Mouse (Mus musculus) midbrain, embryonic 13.5 days (tissue): ENCODE measurements around the gene Tbl3. TPM values are rescaled to one million over a fixed set of nuclear protein-coding genes. Genes with fewer than 3 reads are reported as not detected.

ENCODE experiments used
- ATAC-seq: fragments of 200-750 bp; cut with Nextera tagmentation; 2 replicates; pipeline ENCODE4 v1.8.0; 2017; ENCODE audit warnings: mild to moderate bottlenecking, moderate TSS enrichment, moderate library complexity
- H3K27ac ChIP-seq: fragments of 300-500 bp; sonication (generic); 2 replicates; pipeline ENCODE4 v1.5.1; 2015; ENCODE audit warnings: inconsistent platforms, mild to moderate bottlenecking, moderate library complexity
- H3K27me3 ChIP-seq: fragments of 300-500 bp; sonication (generic); 2 replicates; pipeline ENCODE4 v1.6.1; 2015; ENCODE audit warnings: mild to moderate bottlenecking, inconsistent platforms
- H3K36me3 ChIP-seq: fragments of 300-500 bp; sonication (generic); 2 replicates; pipeline ENCODE4 v1.6.1; 2015; ENCODE audit warnings: mild to moderate bottlenecking, inconsistent platforms
- H3K4me1 ChIP-seq: fragments of 300-500 bp; sonication (generic); replicated peaks from 2 replicates; pipeline ENCODE4 v1.6.1; 2015; ENCODE audit warnings: inconsistent platforms
- H3K4me2 ChIP-seq: fragments of 300-500 bp; sonication (generic); replicated peaks from 2 replicates; pipeline ENCODE4 v1.6.1; 2015; ENCODE audit warnings: moderate library complexity, mild to moderate bottlenecking, inconsistent platforms
- H3K4me3 ChIP-seq: fragments of 300-500 bp; sonication (generic); replicated peaks from 2 replicates; pipeline ENCODE4 v1.5.1; 2015; ENCODE audit warnings: mild to moderate bottlenecking, inconsistent platforms
- H3K9ac ChIP-seq: fragments of 300-500 bp; sonication (generic); replicated peaks from 2 replicates; pipeline ENCODE4 v1.6.1; 2015; ENCODE audit warnings: mild to moderate bottlenecking, inconsistent platforms
- H3K9me3 ChIP-seq: fragments of 300-500 bp; sonication (generic); 2 replicates; pipeline ENCODE4 v1.6.1; 2016; ENCODE audit warnings: mild to moderate bottlenecking, inconsistent platforms
- WGBS: fragments of 180-500 bp; shearing (Covaris S2); methylation state at CpG from one replicate; pipeline ENCODE4 v1.1.7; 2015; 5-methylcytosine and 5-hydroxymethylcytosine counted together
- polyA plus RNA-seq: library from polyadenylated mRNA; unstranded; fragments of >200 nt; fragmentation: Nextera tagmentation; extraction: Ambion mirVana; gene quantifications from 2 replicates; pipeline ENCODE4 v1.2.1, GENCODE M21; 2015

Gene Tbl3
- polyA plus RNA-seq, 1 experiment from 2014 or later = 84.3 TPM

DNA sequence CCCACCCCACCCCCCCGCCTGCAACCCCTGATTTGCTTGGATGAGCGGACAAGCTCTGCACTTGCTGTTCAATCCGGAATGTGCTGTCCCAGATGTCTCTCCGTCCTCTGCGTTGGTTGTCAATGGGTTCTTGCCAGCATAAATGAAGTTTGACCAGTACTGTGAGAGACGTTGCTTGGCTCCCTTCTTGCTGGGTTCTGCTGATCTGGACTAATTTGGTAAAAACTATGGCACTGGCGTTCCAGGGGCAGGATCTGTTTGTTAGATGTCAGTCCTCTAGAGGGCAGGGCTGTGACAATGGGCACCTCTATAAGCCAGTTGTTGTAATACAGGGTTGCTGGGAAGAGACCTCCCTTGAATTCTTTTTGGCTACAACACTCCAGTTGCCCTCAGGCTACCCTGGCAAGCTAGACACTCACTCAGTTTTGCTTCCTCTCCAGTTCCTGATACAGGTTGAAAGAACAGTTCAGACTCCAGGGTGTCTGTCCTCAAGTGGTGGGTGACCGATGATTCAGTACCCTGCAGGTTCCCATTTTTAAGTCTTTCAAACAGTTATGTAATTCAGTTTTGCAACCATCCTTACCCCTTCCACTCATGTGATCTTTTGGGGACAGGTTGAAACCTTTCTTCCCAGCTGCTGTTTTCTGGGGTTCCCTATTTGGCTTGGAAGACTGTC, 29.8 kb upstream of the Tbl3 start:
- H3K27me3 ChIP-seq = peaks cover 7% of the 10 kb centered on the region; the same call in 1 of the 2 replicates
- H3K9me3 ChIP-seq = no peaks in the 10 kb centered on the region
- peak overlapping the region; percentile 57; the same call in 1 of the 2 replicates for H3K9ac ChIP-seq
- H3K27ac ChIP-seq = no peak overlapping the region
- peaks cover 15% of the 10 kb centered on the region for H3K4me1 ChIP-seq
- 24% methylated on average over 8 of the region's 8 CpGs for WGBS
- H3K4me3 ChIP-seq = peak overlapping the region; percentile 52
- ATAC-seq = no peak
- no peaks in the 10 kb centered on the region for H3K36me3 ChIP-seq
- H3K4me2 ChIP-seq = peak overlapping the region; percentile 81

DNA sequence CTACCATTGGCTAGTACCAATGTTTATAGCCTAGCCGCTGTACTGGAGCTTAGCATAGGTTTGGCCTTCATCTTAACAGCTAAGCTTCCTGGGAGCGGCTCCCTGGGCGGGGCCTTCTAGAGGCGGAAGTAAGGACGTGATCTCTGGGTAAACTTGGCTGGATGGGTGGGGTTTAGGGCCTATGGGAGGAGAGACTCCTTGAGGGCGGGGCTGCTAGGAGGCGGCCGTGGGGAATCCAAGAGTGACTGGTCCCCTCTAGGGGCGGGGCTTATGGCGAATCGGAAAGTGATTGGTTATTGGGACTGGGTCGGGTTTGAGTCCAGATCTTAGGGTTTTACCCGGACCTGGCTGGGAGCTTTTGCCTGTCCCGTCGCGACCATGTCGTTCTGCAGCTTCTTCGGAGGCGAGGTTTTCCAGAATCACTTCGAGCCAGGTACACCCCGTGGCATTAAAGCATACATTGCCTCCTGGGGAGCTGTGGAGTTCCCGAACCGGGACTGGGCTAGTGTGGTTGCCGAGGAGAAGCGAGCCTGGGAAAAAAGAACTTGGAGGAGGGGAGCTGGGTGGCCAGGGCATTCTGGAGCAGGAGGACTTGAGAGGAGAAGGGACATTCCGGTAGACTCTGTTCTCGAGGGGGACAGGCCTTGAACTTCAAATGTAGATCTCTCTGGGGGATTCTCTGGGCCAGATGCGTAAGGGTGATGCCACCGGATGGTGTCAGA, 29.0 kb upstream of the Tbl3 start, which contains the start of gene Msrb1:
Gene Msrb1, plus strand, starts transcription at position 313 of the 722 bp plus-strand sequence.
- peaks cover 15% of the 10 kb centered on the region for H3K4me1 ChIP-seq
- peak within 1 kb of the TSS; percentile 81 for H3K4me2 ChIP-seq
- H3K27me3 ChIP-seq = peaks cover 7% of the 10 kb centered on the region; the same call in 1 of the 2 replicates
- WGBS = 1% methylated on average over 29 of the region's 29 CpGs
- no peaks in the 10 kb centered on the region for H3K36me3 ChIP-seq
- H3K4me3 ChIP-seq = peak within 1 kb of the TSS; percentile 52
- no peaks in the 10 kb centered on the region for H3K9me3 ChIP-seq
- peak; percentile 93 for ATAC-seq
- H3K27ac ChIP-seq = peak within 1 kb of the TSS; percentile 21; the same call in 1 of the 2 replicates
- H3K9ac ChIP-seq = peak within 1 kb of the TSS; percentile 57

DNA sequence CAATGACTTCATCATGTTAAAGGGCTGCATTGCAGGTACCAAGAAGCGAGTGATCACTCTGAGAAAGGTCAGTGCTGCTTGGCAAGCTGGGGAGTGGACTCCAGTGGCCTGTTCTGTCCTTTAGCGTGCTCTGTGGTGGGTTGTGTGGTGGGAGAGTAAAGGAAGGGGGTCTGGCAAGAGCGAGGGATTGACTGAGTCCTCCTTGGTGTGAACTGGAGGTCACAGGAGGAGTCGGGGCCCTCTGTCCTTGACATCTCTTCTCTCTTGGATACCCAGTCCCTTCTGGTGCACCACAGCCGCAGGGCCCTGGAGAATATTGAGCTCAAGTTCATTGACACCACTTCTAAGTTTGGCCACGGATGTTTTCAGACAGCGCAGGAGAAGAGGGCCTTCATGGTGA, 28.0 kb upstream of the Tbl3 start:
- Histone ChIP-seq H3K9me3 (no peaks in the 10 kb centered on the region), H3K36me3 (no peaks in the 10 kb centered on the region), H3K4me3 (no peak overlapping the region), H3K4me1 (peaks cover 15% of the 10 kb centered on the region), H3K4me2 (no peak overlapping the region), H3K27me3 (peaks cover 7% of the 10 kb centered on the region; the same call in 1 of the 2 replicates), H3K27ac (no peak overlapping the region), H3K9ac (no peak overlapping the region)
- 83% methylated on average over 7 of the region's 7 CpGs for WGBS
- ATAC-seq = 0 out of 2 replicates have a peak, but pooled peaks have one; percentile 9

DNA sequence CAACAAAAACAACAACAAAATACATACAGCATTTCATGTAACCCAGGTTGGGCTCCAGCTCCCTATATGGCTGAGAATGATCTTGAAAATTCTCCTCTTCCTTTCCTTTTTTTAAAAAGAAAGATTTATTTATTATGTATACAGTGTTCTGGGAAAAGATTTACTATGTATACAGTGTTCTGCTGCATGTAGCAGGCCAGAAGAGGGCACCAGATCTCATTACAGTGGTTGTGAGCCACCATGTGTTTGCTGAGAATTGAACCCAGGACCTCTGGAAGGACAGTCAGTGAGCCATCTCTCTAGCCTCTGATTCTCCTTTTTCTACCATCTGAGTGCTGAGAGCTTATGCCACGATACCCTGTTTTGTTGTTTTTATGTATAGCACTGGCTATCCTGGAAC, 27.1 kb upstream of the Tbl3 start:
- WGBS = 85% methylated on average over 1 of the region's 1 CpGs
- no peak for ATAC-seq
- no peaks in the 10 kb centered on the region for H3K36me3 ChIP-seq

DNA sequence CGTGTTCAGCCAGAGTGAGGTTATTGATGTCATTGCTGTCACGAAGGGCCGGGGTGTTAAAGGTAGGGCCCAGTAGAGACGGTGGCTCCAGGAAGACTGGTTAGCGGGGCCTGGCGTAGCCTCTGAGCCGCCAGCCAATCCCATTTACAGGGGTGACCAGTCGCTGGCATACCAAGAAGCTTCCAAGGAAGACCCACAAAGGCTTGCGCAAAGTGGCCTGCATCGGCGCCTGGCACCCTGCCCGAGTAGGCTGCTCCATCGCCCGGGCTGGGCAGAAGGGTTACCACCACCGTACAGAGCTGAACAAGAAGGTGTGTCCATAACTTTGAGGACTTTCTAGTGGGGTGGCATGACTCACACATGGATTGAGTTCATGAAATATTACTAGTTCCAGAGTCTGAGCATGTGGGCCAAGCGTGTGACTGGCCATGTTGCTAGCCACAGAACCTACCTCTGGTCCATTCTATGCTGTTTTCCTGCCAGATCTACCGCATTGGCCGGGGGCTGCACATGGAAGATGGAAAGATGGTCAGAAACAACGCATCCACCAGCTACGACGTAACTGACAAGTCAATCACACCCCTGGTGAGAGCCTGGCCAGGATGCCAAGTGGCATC, 26.1 kb upstream of the Tbl3 start:
- ATAC-seq = no peak
- no peak overlapping the region for H3K4me3 ChIP-seq
- peaks cover 15% of the 10 kb centered on the region for H3K4me1 ChIP-seq
- 93% methylated on average over 21 of the region's 21 CpGs for WGBS
- H3K9me3 ChIP-seq = no peaks in the 10 kb centered on the region
- H3K27me3 ChIP-seq = peaks cover 7% of the 10 kb centered on the region; the same call in 1 of the 2 replicates
- H3K36me3 ChIP-seq = no peaks in the 10 kb centered on the region
- 0 out of 2 replicates have a peak overlapping the region, but pooled peaks have one; percentile 36 for H3K9ac ChIP-seq
- H3K27ac ChIP-seq = no peak overlapping the region
- H3K4me2 ChIP-seq = no peak overlapping the region

More for the DNA sequence above, 27.1 kb upstream of the Tbl3 start:
- Histone ChIP-seq H3K9me3 (no peaks in the 10 kb centered on the region), H3K4me1 (peaks cover 15% of the 10 kb centered on the region), H3K27me3 (peaks cover 7% of the 10 kb centered on the region; the same call in 1 of the 2 replicates), H3K4me3 (no peak overlapping the region), H3K27ac (no peak overlapping the region), H3K9ac (no peak overlapping the region), H3K4me2 (no peak overlapping the region)

DNA sequence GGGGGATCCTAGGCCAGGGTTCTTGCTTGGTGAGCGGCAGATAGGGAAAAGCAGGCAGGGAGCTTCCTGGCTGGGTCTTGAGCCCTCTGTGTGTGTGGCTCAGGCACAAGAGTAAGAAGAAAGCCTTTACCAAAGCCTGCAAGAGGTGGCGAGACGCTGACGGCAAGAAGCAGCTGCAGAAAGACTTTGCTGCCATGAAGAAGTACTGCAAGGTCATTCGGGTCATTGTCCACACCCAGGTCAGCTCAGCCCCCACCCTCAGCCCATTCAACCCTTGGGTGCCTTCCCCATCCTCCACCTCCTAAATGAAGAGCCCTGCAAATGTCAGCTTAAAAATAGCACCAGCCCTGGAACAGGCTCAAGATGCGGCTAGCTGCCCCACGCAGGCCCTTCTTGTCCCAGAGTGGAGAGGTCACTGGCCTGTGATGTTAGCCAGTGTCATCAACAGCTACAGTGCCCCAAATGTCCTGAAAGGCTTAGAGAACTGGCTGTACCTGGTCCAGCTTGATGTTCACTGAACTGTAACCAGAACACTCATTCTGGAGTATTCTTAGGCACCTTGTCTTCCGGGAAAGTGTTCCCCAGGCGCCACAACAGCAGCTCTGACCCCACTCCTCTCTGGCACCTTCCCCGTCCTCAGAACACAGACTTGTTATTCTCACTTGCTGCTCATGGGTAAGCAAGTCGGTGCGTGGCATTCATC, 24.9 kb upstream of the Tbl3 start:
- H3K27ac ChIP-seq = no peak overlapping the region
- no peak overlapping the region for H3K9ac ChIP-seq
- H3K9me3 ChIP-seq = no peaks in the 10 kb centered on the region
- ATAC-seq = no peak
- no peaks in the 10 kb centered on the region for H3K36me3 ChIP-seq
- H3K27me3 ChIP-seq = peaks cover 19% of the 10 kb centered on the region; the same call in 1 of the 2 replicates
- 80% methylated on average over 12 of the region's 12 CpGs for WGBS
- peaks cover 14% of the 10 kb centered on the region for H3K4me1 ChIP-seq
- H3K4me3 ChIP-seq = no peak overlapping the region
- H3K4me2 ChIP-seq = no peak overlapping the region

DNA sequence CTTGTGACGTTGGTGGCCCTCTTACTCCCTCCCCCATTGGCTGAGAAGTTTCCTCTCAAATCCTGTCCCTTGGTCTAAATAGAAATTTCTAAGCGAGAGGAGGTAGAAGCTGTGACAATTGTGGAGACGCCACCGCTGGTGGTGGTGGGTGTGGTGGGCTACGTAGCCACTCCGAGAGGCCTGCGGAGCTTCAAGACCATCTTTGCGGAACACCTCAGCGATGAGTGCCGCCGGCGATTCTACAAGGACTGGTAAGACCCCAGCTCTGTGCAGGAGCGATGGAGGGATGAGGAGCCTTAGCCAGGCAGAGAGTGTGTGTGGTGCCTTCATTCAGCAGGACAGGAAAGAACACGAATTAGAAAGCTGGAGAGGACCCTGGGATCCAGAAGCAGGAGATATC, 23.3 kb upstream of the Tbl3 start:
- H3K36me3 ChIP-seq = no peaks in the 10 kb centered on the region
- 82% methylated on average over 14 of the region's 14 CpGs for WGBS
- H3K27ac ChIP-seq = no peak overlapping the region
- no peak overlapping the region for H3K9ac ChIP-seq
- no peak for ATAC-seq
- H3K27me3 ChIP-seq = peaks cover 19% of the 10 kb centered on the region; the same call in 1 of the 2 replicates
- no peaks in the 10 kb centered on the region for H3K9me3 ChIP-seq
- peaks cover 2% of the 10 kb centered on the region; the same call in 1 of the 2 replicates for H3K4me1 ChIP-seq
- H3K4me3 ChIP-seq = no peak overlapping the region
- H3K4me2 ChIP-seq = no peak overlapping the region

DNA sequence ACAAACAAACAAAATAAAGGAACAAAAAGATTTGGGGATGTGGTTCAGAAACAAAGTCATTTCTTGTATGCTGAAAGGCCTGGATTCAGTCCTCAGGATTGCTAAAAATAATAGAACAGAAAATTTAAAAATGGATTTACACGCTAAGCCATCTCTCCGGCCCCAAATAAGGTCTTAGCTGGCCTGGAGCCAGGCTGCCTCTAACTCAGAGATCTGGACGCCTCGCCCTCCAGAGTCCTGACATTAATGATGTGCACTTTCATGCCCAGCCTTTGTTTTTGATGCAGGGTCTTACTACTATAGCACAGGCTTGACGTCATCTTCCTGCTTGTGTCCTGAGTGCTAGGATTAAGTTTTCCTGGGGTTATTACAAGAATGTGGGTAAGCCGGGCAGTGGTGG, 21.6 kb upstream of the Tbl3 start:
- WGBS = 86% methylated on average over 6 of the region's 6 CpGs
- ATAC-seq = no peak

DNA sequence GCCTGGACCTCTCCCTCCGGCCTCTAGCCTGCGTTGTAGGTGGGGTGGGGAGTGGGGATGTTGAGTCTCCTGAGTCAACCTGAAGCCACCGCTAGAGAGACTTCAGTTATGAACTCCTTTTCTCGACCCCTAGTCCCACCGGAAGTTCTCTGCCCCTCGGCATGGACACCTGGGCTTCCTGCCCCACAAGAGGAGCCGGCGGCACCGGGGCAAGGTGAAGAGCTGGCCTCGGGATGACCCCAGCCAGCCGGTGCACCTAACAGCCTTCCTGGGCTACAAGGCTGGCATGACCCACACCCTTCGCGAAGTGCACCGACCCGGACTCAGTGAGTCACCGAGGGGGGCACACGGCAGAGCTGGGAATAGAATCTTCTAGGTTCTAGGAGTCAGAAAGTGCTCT, 20.7 kb upstream of the Tbl3 start:
- Histone ChIP-seq H3K9ac (no peak overlapping the region), H3K4me2 (no peak overlapping the region), H3K4me3 (no peak overlapping the region), H3K27me3 (0 out of 2 replicates have a peak, but pooled peaks cover 11% of the 10 kb centered on the region), H3K4me1 (peaks cover 7% of the 10 kb centered on the region), H3K9me3 (no peaks in the 10 kb centered on the region), H3K36me3 (no peaks in the 10 kb centered on the region), H3K27ac (no peak overlapping the region)
- no peak for ATAC-seq
- WGBS = 72% methylated on average over 17 of the region's 17 CpGs

More for the DNA sequence above, 21.6 kb upstream of the Tbl3 start:
- no peak overlapping the region for H3K4me3 ChIP-seq
- H3K9me3 ChIP-seq = no peaks in the 10 kb centered on the region
- peaks cover 19% of the 10 kb centered on the region; the same call in 1 of the 2 replicates for H3K27me3 ChIP-seq
- H3K27ac ChIP-seq = no peak overlapping the region
- H3K4me1 ChIP-seq = no peaks in the 10 kb centered on the region
- no peak overlapping the region for H3K4me2 ChIP-seq
- H3K36me3 ChIP-seq = no peaks in the 10 kb centered on the region
- no peak overlapping the region for H3K9ac ChIP-seq

DNA sequence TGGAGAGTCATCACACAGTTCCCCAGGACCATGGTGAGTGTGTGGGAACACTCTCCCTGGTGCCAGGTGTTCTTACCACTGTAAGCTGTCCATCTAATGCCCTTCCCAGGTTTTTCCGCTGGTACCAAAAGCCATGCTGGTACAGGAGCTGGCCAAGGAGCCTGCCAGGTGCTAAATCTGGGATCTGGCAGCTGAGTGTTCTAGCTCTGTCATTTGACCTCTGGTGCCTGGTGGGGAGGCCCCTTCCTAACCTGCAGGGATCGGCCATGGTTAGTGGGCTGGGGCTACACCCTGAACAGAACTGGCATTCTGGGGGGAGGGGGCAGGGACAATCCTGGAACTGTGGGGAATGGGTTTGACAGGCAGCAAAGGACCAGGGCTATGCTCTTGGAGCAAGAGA, 20.2 kb upstream of the Tbl3 start, which contains the start of gene Rpl3l:
Gene Rpl3l, plus strand, starts transcription at position 203 of the 400 bp plus-strand sequence.
- Histone ChIP-seq H3K4me3 (no peak within 1 kb of the TSS), H3K27me3 (0 out of 2 replicates have a peak, but pooled peaks cover 11% of the 10 kb centered on the region), H3K36me3 (peaks cover under 1% of the 10 kb centered on the region), H3K9ac (no peak within 1 kb of the TSS), H3K9me3 (no peaks in the 10 kb centered on the region), H3K27ac (no peak within 1 kb of the TSS), H3K4me2 (no peak within 1 kb of the TSS), H3K4me1 (peaks cover 13% of the 10 kb centered on the region)
- WGBS = 86% methylated on average over 2 of the region's 2 CpGs
- no peak for ATAC-seq

DNA sequence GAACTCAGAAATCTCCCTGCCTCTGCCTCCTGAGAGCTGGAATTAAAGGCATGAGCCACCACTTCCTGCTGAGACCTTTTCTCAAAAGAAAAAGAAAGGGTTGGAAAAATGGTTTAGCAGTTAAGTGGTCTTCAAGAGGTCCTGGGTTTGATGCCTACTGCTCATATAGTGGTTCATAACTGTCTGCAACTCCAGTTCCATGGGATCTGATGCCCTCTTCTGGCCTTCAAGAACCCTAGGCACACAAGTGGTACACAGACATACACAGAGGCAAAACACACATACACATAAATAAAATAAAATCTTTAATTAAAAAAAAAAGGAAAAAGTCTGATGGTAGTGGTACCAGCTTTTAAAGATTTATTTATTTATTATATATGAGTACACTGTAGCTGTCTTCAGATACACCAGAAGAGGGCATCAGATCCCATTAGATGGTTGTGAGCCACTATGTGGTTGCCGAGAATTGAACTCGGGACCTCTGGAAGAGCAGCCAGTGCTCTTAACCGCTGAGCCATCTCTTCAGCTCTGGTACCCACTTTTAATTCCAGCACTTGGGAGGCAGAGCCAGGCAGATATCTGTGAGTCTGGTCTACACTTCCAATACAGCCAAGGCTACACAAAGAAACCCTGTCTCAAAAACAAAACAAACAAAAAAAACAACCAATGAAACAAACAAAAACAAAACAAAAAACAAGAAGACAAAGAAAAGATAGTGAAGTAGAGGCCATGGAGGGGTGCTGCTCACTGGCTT, 18.4 kb upstream of the Tbl3 start:
- H3K9ac ChIP-seq = no peak overlapping the region
- WGBS = 81% methylated on average over 3 of the region's 3 CpGs
- ATAC-seq = no peak
- H3K36me3 ChIP-seq = peaks cover 16% of the 10 kb centered on the region
- H3K27me3 ChIP-seq = 0 out of 2 replicates have a peak, but pooled peaks cover 11% of the 10 kb centered on the region
- H3K4me2 ChIP-seq = no peak overlapping the region
- no peak overlapping the region for H3K27ac ChIP-seq
- H3K4me3 ChIP-seq = no peak overlapping the region
- H3K9me3 ChIP-seq = no peaks in the 10 kb centered on the region
- H3K4me1 ChIP-seq = peaks cover 29% of the 10 kb centered on the region
